Mouse (Mus musculus) embryo, embryonic 11.5 days (tissue): ENCODE results near the gene Unc13c.

ENCODE experiments used
- DNase-seq: peaks from one replicate; pipeline ENCODE4 v3.0.0-alpha.2; 2012; ENCODE audit warnings: low read depth, low spot score

Unc13c gene

DNA sequence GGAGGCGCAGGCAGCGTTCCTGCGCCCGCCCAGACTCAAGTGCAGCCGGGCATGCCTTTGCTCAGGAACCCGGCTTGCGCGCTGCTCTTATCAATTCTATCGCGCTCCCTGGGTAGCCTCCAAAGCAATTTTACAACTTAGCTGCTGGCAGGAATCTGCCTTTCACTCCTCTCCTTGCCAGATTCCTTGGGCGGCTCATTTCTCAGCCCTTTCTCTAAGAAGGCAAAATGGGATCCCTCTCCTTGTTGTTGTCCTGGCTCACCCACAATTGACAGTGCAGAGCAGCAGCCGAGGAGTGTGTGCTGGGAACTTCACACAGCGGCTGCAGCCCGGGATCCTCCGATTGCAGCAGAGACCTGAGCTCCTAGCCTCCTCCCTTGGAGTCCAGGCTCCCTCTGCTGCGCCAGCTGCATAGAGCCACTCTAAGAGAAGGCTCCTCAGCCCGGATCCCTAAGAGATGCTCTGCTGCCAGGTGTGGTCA, at the start of gene Unc13c:
TSS of gene Unc13c (minus strand) at position 326 of the 481 bp plus-strand sequence.
- peak; percentile 16 for DNase-seq

DNA sequence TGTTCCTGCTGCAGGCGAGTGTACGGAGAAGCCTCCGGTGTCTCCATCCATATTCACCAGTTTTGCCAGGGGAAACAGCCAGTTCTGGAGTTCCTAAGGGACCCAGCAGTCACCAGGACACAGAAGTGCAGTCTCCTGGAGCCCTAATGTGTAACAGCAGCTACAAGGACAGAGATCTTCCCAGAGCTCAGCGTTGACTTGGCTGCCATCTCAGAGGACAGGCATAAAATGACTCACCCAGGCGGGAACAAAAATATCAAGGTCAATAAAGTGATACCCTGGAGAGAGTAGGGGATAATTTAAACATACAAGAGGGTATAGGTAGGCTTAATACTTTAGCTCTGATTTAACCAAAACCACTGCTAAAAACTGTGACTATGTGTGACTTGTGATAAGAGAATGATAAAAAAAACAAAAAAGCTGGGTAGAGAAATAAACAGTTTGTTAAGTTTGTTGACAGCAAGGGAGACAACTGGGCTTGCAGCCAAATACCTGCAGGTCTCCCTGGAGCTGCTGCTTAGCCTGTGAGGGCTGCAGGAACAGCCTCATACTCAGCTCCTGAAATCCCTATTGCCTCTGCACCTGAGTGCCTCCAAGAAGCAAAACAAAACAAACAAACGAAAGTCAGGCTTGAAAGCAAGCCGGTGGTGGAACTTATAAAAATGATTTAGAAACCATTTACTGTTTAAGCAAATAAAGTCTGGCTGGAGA, 39.4 kb upstream of the Unc13c start:
- DNase-seq, result no peak

DNA sequence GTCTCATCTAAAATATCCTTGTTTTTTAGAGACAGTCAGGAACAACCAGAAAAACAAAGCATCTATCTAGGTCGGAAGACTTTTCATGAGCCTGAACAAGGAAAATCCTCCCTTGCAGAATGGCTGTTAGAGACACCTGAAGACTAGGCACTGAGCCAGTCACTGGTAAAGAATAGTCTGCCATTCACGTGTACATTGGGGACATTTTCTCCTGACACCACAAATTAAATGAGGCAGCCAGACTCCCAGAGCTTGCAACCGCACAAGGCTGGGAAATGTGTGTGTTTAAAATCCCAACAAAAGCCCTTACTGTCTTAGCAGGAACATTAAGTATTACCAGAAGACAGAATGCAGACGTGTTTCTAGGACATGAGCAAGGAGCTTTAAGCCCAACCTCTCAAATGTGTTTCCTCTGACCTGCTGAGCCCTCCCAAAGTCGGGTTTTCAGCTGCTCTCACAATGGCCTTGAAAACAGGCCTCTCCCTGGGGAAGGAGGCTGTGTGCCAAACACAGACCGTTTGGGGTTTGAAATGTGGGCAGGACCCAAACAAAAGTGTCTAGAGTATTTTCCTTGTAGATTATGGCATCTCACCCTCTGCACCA, 33.7 kb upstream of the Unc13c start:
- no peak for DNase-seq

DNA sequence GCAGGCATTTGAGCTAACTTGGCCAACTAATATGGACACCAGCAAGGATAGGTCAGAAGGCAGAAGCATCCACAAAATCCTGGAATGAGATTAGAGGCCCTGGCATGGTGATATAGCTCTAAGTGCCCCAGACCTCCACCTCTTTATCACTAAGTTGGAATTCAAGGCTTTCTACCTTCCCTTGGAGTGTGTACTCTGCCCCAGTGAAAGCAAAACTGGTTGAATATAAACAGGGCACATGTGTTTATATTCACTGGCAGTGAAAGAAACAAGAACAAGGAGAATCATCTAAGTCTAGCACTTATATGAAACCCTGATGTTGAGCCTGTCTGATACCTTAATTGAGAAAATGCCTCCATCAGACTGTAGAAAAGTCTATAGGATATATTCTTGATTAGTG, 19.3 kb upstream of the Unc13c start:
- no peak for DNase-seq

DNA sequence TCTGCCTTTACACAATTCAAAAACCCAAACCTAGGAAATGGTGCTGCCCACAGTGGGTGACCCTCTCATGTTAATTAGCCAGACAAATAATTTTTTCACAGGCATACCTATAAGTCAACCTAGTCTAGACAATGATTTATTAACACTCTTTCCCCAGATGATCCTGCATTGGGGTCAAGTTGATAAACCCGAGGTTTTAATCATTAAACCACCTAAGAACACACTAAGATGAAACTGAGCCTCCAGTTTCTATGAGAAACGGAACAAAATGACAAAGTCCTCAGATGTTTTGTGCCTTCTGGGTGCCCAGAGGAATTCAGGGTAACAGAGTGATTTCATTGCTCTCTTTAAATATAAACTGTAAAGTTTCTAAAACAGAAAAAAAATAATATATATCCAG, 18.5 kb upstream of the Unc13c start:
- DNase-seq, result no peak

DNA sequence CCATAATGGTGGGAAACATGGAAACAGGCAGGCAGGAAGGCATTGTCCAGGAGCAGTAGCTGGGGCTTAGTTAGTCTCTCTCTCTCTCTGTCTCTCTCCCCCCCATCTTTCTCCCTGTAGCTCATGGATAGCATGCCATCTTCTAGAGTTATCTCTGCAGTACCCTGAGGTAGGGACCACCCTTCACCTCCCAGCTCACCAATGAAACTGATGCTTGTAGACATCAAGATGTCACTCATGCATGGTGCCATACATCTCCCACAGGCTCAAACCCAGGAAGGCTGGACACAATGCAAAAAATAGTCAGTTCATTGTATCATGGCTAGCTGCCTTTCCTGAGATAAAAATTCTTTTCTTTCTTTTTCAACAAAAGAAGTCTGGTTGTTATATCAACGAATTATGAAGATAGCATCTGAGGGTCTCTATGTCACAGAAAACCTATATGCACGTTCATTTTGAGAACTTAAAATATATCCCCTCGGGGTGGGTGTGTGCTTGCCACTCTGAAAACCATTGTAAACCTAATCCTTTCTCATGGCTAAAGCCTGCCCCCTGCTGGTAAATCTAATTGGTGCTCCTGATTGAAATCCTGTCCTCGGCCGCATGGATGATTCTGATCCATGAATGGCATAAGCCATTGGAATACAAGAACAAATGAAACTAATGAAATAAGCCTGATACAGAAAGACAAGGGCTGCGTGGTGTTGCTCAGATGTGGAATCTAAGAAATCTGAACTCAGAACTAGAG, 14.0 kb upstream of the Unc13c start:
- peak; percentile 57 for DNase-seq

DNA sequence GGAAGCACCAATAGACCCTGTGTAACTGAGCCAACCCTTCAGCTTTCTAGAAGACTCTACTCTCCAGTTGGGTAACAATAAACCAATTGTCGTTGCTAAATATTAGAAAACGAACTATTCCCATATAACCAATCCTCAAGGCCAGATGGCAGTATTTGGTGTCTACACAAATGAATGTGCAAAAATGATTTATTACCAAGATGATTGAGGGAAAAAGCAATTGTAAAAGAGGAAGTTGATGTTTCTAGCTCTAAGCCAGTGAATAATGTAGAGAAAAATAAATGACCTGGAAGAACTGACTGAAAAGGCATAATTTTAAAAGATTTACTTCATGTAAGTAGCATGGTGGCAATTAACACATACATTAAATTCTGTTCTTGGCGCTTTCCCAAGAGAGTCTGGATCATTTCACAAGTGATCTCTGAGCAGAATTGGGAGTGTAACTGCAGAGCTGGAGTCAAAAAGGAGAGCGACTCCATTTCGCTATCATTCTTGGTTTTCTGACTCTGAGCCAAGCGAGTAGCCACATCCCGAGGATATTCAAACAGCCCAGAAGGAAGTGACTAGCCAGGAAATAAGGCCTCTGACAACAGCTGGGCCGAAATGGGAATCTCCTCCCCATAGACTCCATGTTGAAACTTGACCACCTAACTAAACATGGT, 3.7 kb upstream of the Unc13c start:
- DNase-seq, result no peak

DNA sequence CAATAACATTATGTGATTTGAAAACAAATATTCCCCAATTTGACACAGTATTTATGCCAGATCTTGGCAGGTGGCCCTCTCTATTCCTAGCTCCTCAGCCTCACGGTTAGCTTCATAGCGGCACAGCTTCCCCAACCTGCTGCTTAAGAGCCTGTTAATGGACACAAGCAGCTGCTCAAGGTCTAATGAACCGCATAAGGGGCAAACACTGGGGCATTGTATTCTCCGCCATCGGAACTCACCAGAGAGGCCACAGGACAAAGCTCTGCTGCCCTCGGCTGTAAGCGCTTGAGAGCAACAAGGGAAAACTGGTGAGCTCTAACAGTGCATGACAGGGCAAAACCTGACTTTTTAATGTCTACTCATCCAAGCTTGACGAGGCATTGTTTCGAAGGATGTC, 2.0 kb upstream of the Unc13c start:
- peak; percentile 26 for DNase-seq

DNA sequence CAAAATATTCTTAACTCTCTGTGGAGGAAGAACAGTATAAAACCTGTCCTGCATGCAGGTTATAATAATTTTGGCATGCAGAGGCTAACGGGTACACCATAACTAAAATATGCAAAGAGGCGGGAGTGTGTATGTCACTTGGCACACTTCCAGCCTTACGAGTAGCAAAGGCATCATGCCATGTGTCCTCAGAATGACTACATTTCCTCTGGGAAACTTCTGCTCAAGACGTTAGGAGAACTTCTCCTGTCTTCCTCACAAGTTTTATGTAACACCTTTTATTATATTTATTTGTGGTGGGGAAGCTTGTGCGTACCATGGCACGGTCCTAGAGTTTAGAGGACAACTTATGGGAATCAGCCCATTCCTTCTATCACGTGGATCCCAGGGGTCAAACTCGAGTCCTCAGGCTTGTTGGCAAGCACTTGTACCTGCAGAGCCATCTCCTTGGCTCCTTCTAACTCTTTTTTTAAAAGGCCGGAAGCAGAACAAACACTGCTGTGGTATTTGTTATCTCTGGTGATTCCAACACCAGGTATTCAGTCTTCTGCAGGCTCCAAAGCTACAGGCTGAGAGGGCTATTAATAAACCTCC, 3.3 kb downstream of the Unc13c start:
- no peak for DNase-seq

DNA sequence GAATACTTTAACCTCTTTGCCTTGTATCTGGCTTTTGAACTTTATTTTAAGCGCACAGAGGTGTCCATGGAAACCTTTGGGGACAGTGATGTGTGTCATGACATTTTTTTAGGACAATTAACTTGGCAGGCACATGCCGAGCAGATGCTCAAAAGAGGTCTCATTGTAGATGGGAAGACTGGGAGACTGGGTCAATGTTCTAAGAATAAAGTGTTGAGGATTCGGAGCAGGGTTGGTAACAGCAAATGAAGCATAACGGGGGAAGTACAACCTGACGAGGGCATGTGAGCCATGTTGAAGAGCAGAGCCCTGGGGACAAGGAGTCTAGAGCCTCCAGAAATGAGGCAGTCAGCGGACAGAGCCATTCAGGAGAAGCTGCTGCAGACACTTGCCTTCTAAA, 6.3 kb downstream of the Unc13c start:
- no peak for DNase-seq

DNA sequence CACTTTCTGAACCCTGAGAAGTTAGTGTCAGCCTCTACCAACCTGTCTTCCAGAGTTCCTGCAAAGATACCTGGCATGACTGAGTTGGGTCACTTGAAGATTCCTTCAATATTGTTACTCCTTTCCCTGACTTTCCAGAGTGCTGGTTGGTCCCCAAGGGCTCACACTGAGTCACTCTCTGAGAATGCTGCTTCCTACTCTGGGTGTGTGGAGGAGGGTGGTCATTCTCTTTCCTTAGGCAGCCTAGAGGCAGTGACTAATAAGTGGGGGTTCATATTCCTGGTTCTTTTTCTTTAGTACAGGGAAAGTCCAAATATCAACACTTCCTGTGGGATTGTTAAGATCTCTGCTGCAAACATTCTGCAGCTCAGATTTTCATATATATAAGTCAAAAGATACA, 16.4 kb downstream of the Unc13c start:
- DNase-seq, result no peak

DNA sequence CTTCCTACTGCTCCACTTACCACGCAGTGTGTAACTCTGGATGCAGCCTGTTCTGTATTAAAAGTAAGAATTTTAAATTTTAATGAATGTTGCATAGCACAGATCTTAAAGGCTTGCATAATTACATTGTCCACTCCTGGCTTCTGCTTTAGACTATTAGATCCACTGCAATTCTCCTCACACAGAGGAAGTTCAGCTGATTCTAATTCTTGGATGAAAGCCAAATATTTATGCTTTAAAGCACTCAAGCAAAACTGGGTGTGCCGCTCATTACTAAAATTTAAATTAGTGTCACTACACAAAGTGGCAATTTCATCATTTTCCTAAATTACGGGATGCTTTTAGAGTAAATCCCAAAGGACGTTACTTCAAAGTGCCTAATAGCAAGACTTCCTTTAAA, 17.2 kb downstream of the Unc13c start:
- no peak for DNase-seq

DNA sequence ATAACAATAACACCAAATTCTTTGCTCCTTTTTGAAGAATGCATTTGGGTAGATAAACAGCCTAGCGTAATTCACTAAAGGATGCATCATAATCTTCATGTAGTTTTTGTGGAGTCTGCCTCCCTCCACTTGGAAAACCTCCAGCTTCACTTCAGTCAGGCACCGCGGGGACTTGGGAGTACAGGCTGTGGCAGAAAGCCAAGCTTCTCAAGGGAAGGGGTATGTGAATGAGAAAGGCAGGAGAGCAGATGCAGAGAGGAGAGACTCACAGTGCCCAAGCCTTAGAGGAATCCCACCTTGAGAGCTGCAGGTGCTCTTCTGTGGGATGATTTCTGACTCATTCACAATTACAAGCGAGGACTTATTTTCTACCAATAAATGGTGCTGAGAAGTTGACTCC, 33.9 kb downstream of the Unc13c start:
- no peak for DNase-seq

DNA sequence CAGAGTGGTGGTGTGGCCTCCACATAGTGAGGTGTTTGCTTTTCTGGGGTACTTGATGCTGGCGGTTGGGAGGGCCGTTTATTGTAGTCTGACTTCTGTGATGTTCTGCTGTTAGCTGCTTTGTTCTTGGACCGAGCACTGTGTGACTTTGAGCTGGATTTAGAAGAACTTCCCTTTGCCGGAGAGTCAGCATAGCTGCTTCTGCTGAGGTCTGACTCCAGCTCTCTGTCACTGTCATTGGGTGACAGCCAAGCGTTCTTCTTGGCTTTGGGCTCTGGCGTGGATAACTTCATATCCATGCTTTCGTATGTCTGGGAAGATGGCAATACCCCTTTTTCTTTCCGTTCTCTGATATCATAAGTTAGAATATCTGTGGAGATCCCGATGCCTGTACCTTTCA, 36.8 kb downstream of the Unc13c start:
- no peak for DNase-seq

DNA sequence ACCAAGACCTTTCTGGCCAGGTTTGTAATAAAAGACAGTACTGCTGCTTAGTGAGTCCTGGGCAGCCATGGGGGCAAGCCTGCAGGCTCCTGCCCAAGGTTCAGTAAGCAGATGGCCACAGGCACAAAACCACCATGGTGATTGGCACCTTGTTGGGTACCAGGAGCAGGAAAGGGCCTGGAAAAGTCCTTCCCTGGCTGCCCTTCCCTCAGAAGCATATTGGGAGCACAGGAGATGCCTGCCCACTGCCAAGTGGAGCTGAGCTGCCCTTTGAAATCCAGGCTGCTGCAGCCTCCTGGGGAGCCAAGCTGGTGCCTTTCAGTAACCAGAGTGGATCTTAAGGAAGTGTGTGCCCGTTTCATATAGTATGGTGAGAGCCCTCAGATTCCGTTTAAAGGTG, 41.5 kb downstream of the Unc13c start:
- no peak for DNase-seq

DNA sequence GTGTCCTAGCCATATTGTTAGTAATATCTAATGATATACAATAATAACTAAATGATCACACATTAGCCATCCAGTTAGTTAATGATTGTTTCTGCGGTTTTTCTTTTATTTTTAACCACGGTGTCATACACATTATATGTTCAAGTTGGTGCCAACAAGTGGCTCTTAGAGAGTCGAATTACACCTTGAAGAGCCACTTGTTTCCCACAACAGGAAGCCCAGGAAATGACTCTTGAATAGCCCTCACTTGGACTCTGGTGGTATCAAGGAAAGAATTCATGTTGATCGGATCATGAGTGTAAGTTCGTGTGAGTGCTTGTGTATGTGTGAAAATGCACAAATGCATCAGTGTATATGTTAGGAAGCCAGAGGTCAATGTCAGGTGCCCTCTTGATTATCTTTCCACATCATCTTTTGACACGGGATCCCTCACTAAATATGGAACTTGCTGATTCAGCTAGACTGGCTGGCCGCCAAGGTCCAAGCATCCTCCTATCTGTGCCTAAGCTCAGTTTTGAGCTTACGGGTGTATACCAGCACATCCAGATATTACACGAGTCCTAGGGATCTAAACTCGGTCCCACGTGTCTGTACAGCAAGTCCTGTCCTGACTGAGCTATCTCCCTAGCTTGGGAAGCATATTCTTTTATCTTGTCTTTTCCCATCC, 46.2 kb downstream of the Unc13c start:
- no peak for DNase-seq

DNA sequence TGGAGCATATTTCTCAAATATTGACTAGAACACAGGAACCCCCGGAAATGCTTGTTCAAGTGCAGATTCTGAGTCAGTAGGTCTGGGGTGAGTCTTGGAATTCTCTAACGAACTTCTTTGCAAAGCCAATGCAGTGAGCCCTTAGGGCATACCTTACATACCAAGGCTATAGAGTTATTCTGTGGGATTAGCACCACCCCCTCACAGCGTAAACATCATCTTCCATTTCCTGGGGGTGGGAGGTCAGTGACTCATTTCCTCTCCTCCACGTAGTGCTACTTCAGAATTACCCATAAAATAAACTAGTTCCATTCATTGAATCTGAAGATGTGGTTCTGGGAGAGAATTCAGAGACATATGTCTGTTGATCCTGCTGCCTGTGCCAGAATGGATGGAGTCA, 62.8 kb downstream of the Unc13c start:
- DNase-seq, result no peak

DNA sequence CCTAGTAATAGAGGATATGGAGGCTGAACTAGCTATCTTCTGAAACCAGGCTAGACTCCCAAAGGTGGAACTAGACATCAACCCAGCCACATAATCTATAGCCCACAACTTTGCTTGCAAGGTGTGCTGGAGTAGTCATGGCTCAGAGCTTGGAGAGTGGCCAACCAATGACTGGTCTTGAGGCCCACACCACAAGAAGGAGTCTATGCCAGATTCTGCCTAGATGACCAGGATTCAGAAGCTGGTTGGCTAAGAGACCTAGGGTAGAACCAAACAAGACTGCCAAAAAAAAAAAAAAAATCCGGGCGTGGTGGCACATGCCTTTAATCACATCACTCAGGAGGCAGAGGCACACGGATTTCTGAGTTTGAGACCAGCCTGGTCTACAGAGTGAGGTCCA, 70.2 kb downstream of the Unc13c start:
- DNase-seq, result no peak

DNA sequence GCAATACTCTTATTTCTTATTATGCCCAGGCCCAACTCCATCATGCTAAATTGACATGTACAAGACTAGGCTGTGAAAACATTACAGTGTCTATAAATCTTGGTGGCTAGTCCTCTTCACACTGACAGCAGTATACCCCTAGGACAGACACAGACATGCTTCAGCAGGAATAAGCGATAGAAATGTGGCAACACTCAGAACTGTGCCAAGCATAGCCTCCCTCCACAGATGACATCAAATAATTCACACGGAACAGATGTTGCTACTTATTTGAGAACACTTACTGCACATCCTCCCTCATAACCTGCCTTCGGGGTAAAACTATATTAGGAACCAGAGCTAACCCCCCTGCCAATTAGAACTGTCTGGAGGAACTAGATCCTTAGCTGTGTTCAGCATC, 72.6 kb downstream of the Unc13c start:
- DNase-seq, result no peak

DNA sequence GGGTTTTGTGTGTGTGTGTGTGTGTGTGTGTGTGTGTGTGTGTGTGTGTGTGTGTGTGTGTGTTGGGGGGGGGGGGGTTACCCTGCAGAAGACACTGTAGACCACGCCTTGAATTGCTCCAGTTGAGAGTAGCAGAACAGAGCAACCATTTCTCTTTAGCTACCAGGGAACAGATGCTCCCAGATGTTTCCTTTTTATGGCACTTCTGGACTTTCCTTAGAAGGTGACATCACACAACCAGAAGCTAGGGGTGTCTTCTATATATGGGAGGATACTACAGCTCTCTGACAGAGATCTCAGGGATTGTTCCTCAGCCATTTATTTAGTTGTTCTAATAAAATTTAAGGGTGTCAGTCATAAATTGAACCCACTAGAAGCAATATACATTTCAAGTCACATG, 85.2 kb downstream of the Unc13c start:
- no peak for DNase-seq

DNA sequence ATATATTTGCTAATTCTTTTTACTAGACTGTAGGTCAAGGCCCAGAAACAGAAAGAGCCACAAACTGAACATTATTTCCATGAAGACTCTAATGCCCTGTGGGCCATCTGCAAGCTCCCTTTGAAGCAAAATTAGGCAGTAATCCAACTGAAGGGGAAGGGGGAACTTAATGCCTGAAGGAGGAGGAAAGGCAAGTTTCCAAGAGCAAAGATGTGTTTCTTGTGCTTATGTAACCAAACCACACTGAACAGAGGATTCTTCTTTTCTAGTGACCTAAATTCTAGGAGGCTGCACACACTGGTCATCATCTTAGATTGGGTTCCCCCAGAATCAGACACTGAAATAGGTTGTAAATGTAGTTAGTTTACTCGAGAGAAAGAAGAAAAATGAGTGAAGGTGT, 85.6 kb downstream of the Unc13c start:
- DNase-seq, result no peak
